Mouse (Mus musculus) ES-Bruce4 (cell line): ENCODE results near the gene Rhbdd1.

Experiments used
- CTCF ChIP-seq: IDR thresholded peaks from one replicate; pipeline ENCODE4 v1.8.1; 2011; ENCODE audit warnings: low read depth, low read length
- EP300 ChIP-seq: IDR thresholded peaks from 2 replicates; pipeline ENCODE4 v1.6.1; 2011; ENCODE audit warnings: low read depth, low read length; ENCODE audit not compliant: insufficient read depth

- TF ChIP-seq EP300 (no peak), CTCF (no peak)
These were observed 121.0 kb downstream of the Rhbdd1 start for GRCm38 (mm10) chr1:82437273-82437672.
